Mouse (Mus musculus) liver, embryonic 14.5 days (tissue): Measurements from ENCODE around the gene Prr29.

ENCODE experiments used
- CTCF ChIP-seq: IDR thresholded peaks from 2 replicates; pipeline ENCODE4 v1.5.1; 2016; ENCODE audit warnings: antibody characterized with exemption, low read depth, control low read depth
- EP300 ChIP-seq: IDR thresholded peaks from 2 replicates; pipeline ENCODE4 v1.6.1; 2016; ENCODE audit warnings: antibody characterized with exemption, low read depth

GRCm38 (mm10) chr11:106338029-106338428 is 27.2 kb upstream of the Prr29 start:
- TF ChIP-seq EP300 (no peak), CTCF (no peak)
